Mouse (Mus musculus) heart, embryonic 14.5 days (tissue): ENCODE measurements around the gene Canx. TPM values are rescaled to one million over a fixed set of nuclear protein-coding genes. Genes with fewer than 3 reads are reported as not detected.

Source experiments
- ATAC-seq: fragments of 200-750 bp; cut with Nextera tagmentation; 2 replicates; pipeline ENCODE4 v1.8.0; 2017; ENCODE audit warnings: low read depth, moderate TSS enrichment; ENCODE audit not compliant: insufficient number of reproducible peaks, insufficient read depth, low FRiP score
- H3K27ac ChIP-seq, 2 experiments: fragments of 200-500 bp in 1 of 2; fragments of 300-500 bp in 1 of 2; sonication (generic) in 1 of 2; replicated peaks in 1 of 2; 2 replicates each; pipeline ENCODE4 v1.5.1; 2012 to 2014; ENCODE audit warnings: low read depth in 2 of 2, low read length in 2 of 2, control low read depth in 1 of 2, mild to moderate bottlenecking in 1 of 2, mixed read lengths in 1 of 2; ENCODE audit not compliant: control insufficient read depth in 1 of 2, insufficient read depth in 1 of 2
- H3K27me3 ChIP-seq: fragments of 300-500 bp; sonication (generic); 2 replicates; pipeline ENCODE4 v1.6.1; 2014; ENCODE audit warnings: mild to moderate bottlenecking, low read length, control low read depth; ENCODE audit not compliant: control insufficient read depth, insufficient read depth
- H3K36me3 ChIP-seq: fragments of 300-500 bp; sonication (generic); 2 replicates; pipeline ENCODE4 v1.6.1; 2014; ENCODE audit warnings: mild to moderate bottlenecking, control low read depth, low read length, mixed read lengths; ENCODE audit not compliant: control insufficient read depth, insufficient read depth
- H3K4me1 ChIP-seq, 2 experiments: fragments of 200-500 bp in 1 of 2; fragments of 300-500 bp in 1 of 2; sonication (generic) in 1 of 2; 2 replicates each; pipeline ENCODE4 v1.6.1; 2012 to 2014; ENCODE audit warnings: low read length in 2 of 2, control low read depth in 1 of 2, mixed read lengths in 1 of 2; ENCODE audit not compliant: control insufficient read depth in 2 of 2, insufficient read depth in 2 of 2
- H3K4me2 ChIP-seq: fragments of 300-500 bp; sonication (generic); 2 replicates; pipeline ENCODE4 v1.6.1; 2014; ENCODE audit warnings: mild to moderate bottlenecking, low read length
- H3K4me3 ChIP-seq, 2 experiments: fragments of 200-500 bp in 1 of 2; fragments of 300-500 bp in 1 of 2; sonication (generic) in 1 of 2; 2 replicates each; pipeline ENCODE4 v1.5.1; 2012 to 2014; ENCODE audit warnings: low read length in 2 of 2, mild to moderate bottlenecking in 2 of 2, control low read depth in 1 of 2, low read depth in 1 of 2, moderate library complexity in 1 of 2; ENCODE audit not compliant: control insufficient read depth in 1 of 2, insufficient read depth in 1 of 2
- H3K9ac ChIP-seq: fragments of 300-500 bp; sonication (generic); 2 replicates; pipeline ENCODE4 v1.6.1; 2014; ENCODE audit warnings: mild to moderate bottlenecking, low read length
- H3K9me3 ChIP-seq: fragments of 300-500 bp; sonication (generic); 2 replicates; pipeline ENCODE4 v1.6.1; 2016; ENCODE audit warnings: low read length, control low read depth; ENCODE audit not compliant: control insufficient read depth
- WGBS: fragments of 180-500 bp; shearing (Covaris S2); extraction: QIAGEN DNeasy Blood & Tissue Kit; methylation state at CpG from one replicate; pipeline ENCODE4 v1.1.7; 2014; 5-methylcytosine and 5-hydroxymethylcytosine counted together
- polyA plus RNA-seq: library from polyadenylated mRNA; unstranded; fragments of >200 nt; fragmentation: Nextera tagmentation; extraction: Ambion mirVana; gene quantifications from 2 replicates; pipeline ENCODE4 v1.2.1, GENCODE M21; 2014

Canx gene
- polyA plus RNA-seq, 1 experiment from 2014 or later = 211 TPM

GRCm38 (mm10) chr11:50256615-50257014, 68.9 kb downstream of the Canx start:
- Histone ChIP-seq H3K9ac (no peak overlapping the region), H3K27ac (no peak overlapping the region), H3K4me2 (no peak overlapping the region), H3K4me3 (no peak overlapping the region), H3K36me3 (peaks cover 59% of the 10 kb centered on the region), H3K4me1 (peaks cover 12 to 16% of the 10 kb centered on the region in 2 experiments), H3K9me3 (no peaks in the 10 kb centered on the region), H3K27me3 (no peaks in the 10 kb centered on the region)
- ATAC-seq = no peak
- WGBS = 87% methylated on average over 7 of the region's 7 CpGs

- WGBS = 74% methylated on average over 12 of the region's 12 CpGs
- peaks cover 34% of the 10 kb centered on the region for H3K36me3 ChIP-seq
- ATAC-seq = no peak
- H3K4me1 ChIP-seq = peaks cover 12 to 16% of the 10 kb centered on the region in 2 experiments
- H3K9me3 ChIP-seq = no peaks in the 10 kb centered on the region
- no peak overlapping the region for H3K4me2 ChIP-seq
- H3K27ac ChIP-seq = no peak overlapping the region
- H3K9ac ChIP-seq = no peak overlapping the region
- H3K4me3 ChIP-seq = no peak overlapping the region
- H3K27me3 ChIP-seq = no peaks in the 10 kb centered on the region
Observed at GRCm38 (mm10) chr11:50254010-50254580, 71.4 kb downstream of the Canx start.

GRCm38 (mm10) chr11:50253393-50253792, 72.1 kb downstream of the Canx start:
- H3K4me2 ChIP-seq = no peak overlapping the region
- peaks cover 27% of the 10 kb centered on the region for H3K36me3 ChIP-seq
- H3K4me3 ChIP-seq = no peak overlapping the region
- WGBS = 64% methylated on average over 1 of the region's 1 CpGs
- H3K27me3 ChIP-seq = no peaks in the 10 kb centered on the region
- ATAC-seq = no peak
- H3K27ac ChIP-seq = no peak overlapping the region
- peaks cover 12 to 16% of the 10 kb centered on the region in 2 experiments for H3K4me1 ChIP-seq
- no peak overlapping the region for H3K9ac ChIP-seq
- no peaks in the 10 kb centered on the region for H3K9me3 ChIP-seq

GRCm38 (mm10) chr11:50252684-50253265, 72.7 kb downstream of the Canx start:
- Histone ChIP-seq H3K27me3 (no peaks in the 10 kb centered on the region), H3K27ac (no peak overlapping the region; a peak in 1 of 4 replicates), H3K4me2 (no peak overlapping the region), H3K9me3 (no peaks in the 10 kb centered on the region), H3K36me3 (peaks cover 21% of the 10 kb centered on the region), H3K4me3 (no peak overlapping the region), H3K9ac (no peak overlapping the region; the same call in 1 of the 2 replicates), H3K4me1 (peaks cover 12 to 16% of the 10 kb centered on the region in 2 experiments)
- 55% methylated on average over 11 of the region's 11 CpGs for WGBS
- peak; percentile 41; the same call in 1 of the 2 replicates for ATAC-seq

- Histone ChIP-seq H3K36me3 (peaks cover 15% of the 10 kb centered on the region), H3K4me3 (no peak overlapping the region), H3K4me1 (peaks cover 12 to 16% of the 10 kb centered on the region in 2 experiments), H3K4me2 (no peak overlapping the region), H3K27ac (peak overlapping the region in 1 of 2 experiments; percentile 37; a peak in 1 of 4 replicates), H3K9me3 (no peaks in the 10 kb centered on the region), H3K9ac (no peak overlapping the region; the same call in 1 of the 2 replicates), H3K27me3 (no peaks in the 10 kb centered on the region)
- ATAC-seq = no peak
- whole genome bisulfite sequencing = 40% methylated on average over 3 of the region's 3 CpGs
Observed at GRCm38 (mm10) chr11:50252166-50252565, 73.3 kb downstream of the Canx start.

GRCm38 (mm10) chr11:50248473-50249171, 76.9 kb downstream of the Canx start:
- no peak overlapping the region for H3K4me3 ChIP-seq
- peaks cover 12 to 16% of the 10 kb centered on the region in 2 experiments for H3K4me1 ChIP-seq
- H3K36me3 ChIP-seq = no peaks in the 10 kb centered on the region
- no peak overlapping the region for H3K4me2 ChIP-seq
- H3K27me3 ChIP-seq = no peaks in the 10 kb centered on the region
- no peak overlapping the region for H3K27ac ChIP-seq
- no peak overlapping the region for H3K9ac ChIP-seq
- WGBS = 72% methylated on average over 7 of the region's 7 CpGs
- H3K9me3 ChIP-seq = no peaks in the 10 kb centered on the region
- ATAC-seq = no peak

GRCm38 (mm10) chr11:50245269-50245668, 80.2 kb downstream of the Canx start:
- H3K4me1 ChIP-seq = no peaks in the 10 kb centered on the region
- no peaks in the 10 kb centered on the region for H3K36me3 ChIP-seq
- no peak overlapping the region for H3K27ac ChIP-seq
- no peak overlapping the region for H3K4me2 ChIP-seq
- ATAC-seq = no peak
- WGBS = 73% methylated on average over 5 of the region's 5 CpGs
- H3K4me3 ChIP-seq = no peak overlapping the region
- H3K27me3 ChIP-seq = no peaks in the 10 kb centered on the region
- no peaks in the 10 kb centered on the region for H3K9me3 ChIP-seq
- no peak overlapping the region for H3K9ac ChIP-seq
